Mouse (Mus musculus) right cerebral cortex, adult 18-20 months (tissue): Measurements from ENCODE around the gene Galnt6.

Experiments used
- DNase-seq: peaks from one replicate; pipeline ENCODE4 v3.0.0; 2022; ENCODE audit warnings: mixed read lengths

The Galnt6 gene

DNA sequence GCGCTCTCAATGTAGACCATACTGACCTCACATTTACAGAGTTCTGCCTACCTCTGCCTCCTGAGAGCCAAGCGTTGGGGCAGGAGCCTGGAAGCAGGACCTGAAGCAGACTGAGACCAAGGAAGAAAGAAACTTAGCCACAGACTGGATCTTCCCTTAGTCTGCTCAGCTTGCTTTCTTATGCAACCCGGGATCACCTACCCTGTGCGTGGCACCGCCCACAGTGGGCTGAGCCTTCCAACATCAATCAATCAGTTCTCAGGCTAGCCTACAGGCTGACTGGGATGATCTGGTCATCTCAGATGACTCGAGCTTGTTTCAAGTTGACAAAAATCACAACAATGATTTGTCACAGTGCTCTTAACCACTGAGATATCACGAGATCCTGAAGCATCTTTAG is 24.9 kb upstream of the Galnt6 start:
- DNase-seq: no peak

DNA sequence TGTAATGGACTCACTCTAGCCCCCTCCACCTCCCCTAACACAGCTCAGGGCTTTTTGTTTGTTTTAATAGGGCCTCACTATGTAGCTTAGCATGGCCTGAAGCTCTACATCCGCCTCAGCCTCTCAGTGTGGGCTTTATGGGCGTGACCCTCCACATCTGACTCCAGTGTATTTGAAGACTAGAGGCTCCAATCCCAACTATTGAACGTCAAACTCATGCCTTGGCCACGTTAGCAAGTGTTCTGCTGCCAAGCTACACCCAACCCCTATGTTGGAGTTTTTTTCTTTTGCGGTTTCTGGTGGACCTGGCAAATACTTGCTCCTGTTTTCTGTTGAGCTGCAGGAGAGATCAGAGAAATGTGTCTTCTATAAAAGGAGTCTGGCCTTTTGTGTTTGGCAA is 23.9 kb upstream of the Galnt6 start:
- no peak for DNase-seq

DNA sequence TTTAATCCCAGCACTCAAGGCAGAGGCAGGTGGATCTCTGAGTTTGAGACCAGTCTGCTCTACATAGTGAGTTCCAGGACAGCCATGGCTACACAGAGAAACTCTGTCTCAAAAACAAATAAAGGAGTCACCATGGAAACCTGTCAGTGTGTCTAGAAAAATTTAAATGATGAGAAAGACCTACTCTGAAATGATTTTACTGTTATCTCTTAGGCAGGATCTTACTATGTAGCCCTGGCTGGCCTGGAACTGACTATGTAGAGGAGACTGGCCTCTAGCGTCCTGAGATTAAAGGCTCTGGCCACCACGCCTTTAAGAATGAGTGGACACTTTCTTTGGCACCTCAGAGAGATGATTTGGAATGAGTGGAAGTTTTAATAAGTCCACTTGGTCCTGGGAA is 23.3 kb upstream of the Galnt6 start:
- DNase-seq: no peak

DNA sequence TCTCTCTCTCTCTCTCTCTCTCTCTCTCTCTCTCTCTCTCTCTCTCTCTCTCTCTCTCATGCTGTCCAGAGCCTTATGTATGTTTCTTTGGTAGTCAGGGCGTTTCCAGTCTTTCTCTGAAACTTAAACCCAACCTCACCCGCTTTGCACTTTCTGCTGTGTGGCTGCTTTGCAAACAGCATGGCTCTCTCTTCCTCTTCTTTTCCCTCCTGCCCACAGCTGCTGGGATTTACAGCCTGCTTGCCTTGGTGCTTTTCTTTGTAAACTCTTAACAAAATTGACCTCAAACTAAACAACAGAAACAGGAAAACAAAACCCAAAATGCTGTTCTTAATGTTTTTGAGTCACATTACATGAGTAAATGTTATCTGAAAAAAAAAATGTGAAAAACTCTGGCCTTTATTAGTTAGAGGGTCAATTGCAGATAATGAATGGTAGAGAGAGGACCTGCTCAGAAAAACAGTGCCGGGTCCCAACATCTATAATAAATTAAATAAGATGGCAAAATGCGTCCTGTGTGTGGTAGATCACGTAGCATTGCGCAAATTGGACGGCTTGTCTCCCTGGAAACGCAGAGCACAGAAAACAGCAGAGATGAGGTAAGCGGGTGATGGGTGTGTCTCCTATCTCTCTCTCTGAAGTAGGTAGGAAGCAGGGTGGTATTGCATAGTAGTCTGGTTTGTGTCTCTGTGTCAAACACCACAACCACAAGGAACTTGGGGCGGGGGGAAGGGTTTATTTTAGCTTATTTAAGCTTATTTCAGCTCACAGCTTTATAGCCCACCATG is 20.8 kb upstream of the Galnt6 start:
- no peak for DNase-seq

DNA sequence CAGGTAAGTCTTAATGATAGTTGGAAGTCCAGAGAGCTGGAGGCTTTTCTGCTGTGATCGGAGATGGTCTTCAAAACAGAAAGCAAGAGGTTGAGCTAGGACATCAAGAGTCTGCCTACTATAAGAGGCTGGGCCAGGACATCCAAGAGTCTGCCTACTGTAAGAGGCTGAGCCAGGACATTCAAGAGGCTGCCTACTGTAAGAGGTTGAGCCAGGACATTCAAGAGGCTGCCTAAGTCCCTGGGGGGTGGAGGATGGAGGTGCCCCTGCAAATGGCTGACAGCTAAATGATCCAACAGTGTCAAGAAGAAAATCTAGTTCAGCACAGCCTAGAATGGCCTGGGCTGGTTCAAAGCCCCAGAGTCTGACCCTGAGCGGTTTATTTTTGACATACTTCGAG is 19.4 kb upstream of the Galnt6 start:
- no peak for DNase-seq

DNA sequence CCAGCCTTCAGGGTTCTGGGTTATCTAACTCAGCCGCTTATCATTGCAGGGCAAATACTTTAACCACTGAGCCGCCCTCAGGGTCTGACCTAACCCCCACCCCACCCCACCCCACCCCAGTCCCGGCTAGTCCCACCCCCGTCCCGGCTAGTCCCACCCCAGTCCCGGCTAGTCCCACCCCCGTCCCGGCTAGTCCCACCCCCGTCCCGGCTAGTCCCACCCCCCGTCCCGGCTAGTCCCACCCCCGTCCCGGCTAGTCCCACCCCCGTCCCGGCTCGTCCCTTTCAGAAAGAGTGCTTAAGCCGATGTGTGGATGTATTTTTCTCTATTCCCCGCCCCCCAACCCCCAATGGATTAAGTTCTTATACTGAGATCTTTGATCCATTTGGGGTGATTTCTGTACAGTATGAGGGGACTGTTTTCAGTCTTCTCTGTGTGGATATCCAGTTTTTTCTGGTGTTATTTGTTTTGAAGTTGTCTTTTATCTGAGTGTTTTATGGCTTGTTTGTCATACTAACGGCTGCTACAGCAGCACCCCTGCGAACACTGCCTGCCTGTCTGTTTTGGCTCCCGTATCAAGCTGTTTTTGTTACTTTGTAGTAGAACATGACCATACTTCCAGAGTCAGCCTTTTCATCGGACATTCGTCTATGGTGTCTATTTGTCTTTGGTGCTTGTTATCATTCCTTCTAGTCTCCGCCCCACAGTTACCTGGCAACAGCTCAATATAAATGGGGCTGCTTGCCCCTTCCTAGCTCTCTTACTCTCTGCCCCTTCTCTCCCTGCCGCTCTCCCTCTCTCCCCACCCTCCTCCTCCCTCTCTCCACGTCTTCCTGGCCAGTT is 18.2 kb upstream of the Galnt6 start:
- no peak for DNase-seq

DNA sequence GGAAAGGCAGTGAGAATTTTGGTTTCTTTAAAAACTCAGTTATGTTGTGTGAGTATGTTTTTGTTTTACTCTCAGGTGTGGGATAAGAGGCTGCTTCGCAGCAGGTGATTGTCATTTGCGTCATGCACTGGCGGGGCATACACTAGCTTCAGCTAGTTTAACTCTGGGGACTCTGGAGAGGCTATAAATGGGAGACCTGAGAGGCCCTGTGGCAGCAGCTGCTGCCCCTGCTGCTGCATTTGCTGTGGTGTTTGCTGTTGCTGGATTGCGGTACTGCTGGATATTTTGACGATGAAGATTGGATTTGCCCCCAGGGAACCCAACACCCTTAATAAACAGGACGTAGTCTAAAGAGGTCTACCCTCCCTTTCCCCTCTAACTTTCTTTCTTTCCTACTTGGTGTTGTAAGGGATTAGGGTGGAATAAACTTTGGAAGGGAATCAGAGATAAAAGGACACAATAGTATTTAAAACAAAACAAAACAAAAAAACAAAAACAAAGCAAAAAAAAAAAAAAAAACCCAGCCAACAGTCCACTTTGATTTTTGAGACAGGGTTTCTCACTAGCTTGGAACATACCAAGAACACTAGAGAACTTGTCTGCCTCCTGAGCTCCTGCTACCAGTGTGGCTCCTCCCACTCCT is 17.4 kb upstream of the Galnt6 start:
- no peak for DNase-seq

DNA sequence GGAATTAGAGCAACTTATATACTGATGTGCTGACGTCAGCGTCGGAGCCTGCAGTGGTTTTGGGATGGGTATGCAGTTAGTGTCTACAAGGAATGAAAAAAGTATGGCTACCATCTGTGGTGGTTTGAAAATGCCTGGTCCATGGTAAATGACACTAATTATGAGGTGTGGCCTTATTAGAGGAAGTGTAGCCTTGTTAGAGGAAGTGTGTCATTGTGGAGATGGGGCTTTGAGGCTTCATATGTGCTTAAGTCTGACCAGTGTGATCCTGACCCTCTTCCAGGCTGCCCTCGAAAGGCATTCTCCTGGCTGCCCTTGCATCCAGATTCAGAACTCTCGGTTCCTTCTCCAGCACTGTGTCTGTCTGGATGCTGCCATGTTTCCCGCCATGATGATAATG is 14.1 kb upstream of the Galnt6 start:
- no peak for DNase-seq

DNA sequence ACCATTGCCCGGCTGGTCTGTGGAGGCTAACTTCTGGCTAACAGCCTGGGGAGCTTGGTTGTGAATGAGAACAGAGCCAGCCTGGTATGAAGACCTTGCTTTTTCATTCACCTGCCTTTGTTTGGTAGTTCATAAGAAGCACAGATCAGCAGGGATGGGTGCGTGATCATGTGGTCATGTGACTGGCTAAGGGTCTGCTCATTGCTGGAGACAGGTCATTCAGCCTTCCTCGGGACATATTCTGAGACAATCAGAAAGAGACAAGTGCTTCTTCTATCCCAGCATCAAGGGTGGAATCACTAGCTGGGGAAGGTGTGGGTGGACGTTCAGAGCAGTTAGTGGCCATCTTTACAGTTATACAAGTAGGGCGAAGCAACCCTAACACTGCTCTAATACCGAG is 10.3 kb upstream of the Galnt6 start:
- DNase-seq: no peak

DNA sequence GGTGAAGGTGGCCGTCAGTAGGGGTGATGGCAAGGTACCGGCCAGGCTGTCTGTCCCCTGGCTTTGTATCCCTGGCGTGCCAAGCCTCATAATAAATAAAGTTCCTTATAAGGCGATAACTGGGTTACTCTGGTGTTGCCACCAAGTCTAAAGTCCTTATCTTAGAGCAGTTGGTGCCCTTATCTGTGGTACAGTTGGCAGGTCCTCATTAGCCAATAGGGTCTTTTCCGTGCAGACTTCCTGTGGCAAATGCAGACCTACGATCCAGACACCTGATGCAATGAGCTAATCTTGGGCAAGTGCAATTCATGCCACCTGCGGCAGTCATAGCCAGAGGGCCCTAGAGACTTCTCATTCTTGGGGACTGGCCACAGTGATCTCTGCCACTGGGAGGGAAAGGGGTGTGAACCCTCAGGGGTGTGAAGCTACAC is 9.2 kb upstream of the Galnt6 start:
- no peak for DNase-seq

DNA sequence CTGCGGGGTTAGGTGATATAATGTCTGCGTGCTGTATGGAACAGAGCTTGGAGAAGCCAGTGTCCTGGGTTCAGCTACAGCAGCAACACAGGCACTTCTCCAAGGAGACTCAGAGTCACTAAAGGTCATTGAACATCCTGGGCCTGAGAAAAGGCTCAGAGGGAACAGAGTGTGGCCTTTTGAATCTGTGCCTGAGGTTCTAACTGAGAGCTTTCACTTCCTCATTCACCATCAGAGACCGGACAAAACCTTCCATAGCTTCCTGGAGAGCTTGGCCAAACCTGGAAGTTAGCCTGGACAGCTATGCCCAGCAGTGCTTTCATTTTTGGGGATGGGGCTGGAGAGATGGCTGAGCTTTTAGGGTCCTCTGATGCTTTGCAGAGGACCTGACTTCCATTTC is 8.5 kb upstream of the Galnt6 start:
- no peak for DNase-seq

DNA sequence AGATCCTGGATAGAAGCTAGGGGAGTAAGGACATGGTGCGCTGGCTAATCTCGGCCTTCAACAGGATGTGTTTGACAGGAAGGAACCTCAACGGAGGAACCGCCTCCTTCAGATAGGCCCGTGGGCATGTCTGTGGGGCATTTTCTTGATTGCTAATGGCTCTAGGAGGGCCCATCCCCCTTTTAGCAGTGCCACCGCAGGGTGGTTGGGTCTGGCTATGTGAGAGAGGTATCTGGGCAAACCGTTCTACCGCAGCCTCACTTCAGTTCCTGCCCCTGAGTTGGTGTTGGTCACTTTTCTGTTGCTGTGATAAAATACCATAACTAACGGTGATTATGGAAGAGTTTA is 6.8 kb upstream of the Galnt6 start:
- DNase-seq: no peak

DNA sequence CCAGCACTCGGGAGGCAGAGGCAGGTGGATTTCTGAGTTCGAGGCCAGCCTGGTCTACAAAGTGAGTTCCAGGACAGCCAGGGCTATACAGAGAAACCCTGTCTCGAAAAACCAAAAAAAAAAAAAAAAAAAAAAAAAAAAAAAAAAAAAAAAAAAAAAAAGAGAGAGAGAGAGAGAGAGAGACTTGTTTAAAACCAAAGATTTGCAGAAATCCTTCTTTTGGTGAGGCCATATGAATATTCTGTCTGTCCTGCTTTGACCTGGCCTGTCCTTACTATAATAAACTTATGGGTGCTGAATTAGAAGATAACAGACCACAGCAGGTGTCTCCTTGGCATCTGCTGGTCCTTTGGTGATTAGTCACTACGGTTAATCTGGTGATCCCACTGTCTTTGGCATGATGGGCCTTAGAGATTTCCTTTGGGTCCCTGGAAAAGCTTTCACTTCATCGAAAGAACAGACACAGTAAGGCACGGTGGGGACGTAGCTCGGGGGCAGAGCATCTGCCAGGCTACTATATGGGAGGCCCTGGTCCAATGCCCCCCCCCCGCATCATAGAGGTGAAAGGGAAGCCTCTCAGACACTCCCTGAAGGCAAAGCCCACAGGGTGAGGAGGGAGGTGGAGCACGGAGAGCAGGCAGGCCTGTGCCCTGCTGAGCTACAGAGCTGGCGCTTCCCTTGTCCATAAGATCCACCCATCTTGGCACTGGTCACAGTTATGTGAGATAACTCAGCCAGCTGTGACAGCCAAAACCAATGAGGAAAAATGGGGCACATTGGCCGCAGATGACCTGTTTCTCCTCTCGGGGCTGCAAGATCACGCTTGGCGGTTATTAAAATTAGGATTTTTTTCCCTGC is 6.1 kb upstream of the Galnt6 start:
- no peak for DNase-seq

DNA sequence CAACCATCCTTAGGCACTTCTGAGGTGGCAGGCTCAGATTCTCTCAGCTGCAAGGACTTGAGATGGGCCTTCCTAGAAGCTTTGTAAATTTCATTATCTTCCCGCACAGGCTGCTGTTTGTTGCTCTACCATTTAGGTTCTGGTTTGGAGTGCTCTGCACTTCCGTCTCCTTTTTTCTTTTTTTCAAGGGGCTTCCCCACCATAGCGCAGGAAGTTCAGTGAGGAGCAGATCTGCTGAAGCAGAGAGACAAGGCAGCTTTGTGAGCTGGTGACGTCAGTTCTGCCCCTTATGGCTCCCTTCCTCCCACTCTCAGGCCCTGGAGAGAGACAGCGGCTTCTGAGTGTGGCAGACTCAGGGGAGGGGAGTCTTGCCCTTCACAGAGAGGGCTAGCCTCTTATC is 3.4 kb upstream of the Galnt6 start:
- no peak for DNase-seq

DNA sequence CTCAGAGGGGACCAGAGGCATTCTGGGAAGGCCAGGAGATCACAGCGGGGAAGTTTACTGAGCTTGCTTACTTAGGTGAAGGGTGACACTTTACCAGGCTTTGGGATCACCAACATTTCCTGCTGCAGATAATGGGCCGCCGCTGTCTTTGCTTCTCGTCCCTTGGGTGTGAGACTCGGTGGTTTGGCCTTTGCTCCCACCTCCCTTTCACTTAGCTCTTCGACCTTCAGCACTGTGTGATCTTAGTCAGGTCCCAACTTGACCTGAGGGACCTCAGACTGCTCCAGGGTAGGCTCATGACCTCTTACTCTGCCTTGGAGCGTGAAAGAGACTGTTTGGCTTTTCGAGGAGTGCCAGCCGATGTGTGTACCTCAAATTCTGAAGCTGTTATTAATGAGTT is 1.9 kb upstream of the Galnt6 start:
- no peak for DNase-seq

DNA sequence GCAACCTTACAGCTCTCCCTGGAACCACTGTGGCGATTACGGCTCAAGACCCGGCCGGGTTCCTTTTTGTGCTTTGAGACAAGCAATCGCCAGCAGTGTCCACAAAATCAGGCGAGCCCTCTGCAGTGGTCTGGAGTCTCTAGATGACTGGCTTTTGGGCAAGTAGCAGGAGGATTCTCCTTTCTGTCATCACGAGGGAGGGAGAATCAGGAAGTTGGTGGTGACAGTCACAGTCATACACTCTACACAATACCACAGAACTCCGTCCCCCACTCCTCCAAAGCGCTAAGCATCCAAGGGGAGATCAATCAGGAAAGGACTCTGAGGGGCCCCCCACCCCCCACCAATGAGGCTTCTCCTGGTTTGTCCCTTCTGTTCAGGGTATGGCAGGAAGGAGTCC is 590 bp downstream of the Galnt6 start:
- DNase-seq: no peak

DNA sequence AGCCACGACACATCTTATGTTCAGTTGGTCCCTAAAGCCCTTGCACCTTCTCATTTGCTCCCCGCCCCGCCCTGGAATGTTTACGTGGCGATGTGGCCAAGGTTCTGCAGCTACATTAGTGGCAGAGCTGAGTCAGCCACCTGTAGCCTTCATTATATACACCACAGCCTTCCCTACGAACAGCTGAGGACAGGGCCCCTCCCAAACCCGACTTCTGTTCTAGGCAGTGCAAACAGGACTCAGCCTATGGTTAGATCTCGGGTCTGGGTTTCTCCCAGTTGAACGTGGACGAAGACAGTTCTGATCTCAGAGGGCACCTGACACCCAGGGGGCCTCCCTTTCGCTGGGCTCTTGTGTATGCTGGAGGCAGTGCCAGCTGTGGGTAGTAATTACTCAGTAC is 1.3 kb downstream of the Galnt6 start:
- DNase-seq: no peak

DNA sequence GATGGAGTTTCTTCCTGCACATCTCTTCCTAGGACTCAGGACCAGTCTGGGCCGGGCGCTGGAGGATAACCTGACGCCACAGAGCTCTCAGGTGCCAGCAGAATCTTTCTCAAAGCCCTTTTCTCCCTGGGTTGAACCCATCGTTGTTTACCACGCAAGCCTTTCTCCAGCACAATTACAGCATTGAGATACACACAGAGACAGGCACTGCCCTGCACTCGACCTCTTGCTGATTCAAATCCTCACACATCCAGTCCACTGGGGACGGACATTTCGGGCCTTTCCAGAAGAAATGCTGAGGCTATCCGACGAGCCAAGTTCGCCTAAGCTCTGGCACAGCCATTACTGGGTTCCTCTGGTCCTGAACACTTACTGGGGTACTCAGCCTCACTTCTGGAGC is 2.5 kb downstream of the Galnt6 start:
- no peak for DNase-seq

DNA sequence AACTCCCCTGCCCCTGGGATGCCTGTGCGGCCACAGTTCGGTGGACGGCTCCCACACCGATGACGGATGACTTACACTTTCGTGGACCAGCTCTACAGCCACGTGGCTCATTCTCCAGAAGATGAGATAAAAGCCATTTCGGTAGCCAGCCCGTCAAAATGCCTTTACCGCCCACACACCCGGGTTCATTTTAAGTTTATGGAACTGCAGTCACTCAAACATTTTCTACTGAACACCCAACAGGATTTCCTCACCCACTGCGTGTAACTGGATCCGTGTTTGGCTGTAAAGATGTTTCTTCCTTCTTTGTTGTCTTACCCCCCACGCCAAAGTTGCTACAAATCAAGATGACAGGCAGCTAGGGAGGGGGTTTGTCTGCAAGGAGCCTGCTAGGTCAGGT is 5.7 kb downstream of the Galnt6 start:
- DNase-seq: no peak

DNA sequence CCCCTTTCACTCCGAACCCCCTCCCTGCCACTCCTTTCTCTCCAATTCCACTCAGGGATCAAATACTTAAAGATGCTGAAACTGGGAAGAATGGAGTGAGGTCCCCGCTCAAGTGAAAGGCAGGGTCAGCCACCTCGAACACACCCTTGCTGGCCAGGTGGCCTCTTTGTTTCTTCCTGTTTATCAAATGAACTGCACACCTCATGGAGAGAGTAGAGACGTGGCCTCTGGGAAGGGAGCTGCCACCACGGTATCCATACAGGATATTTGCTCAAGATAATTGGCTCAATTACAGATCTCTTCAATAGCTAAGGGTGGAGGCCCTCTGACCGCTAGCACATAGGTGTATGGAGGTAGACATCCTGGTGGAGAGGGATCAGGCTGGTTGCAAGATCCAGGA is 6.6 kb downstream of the Galnt6 start:
- DNase-seq: no peak

DNA sequence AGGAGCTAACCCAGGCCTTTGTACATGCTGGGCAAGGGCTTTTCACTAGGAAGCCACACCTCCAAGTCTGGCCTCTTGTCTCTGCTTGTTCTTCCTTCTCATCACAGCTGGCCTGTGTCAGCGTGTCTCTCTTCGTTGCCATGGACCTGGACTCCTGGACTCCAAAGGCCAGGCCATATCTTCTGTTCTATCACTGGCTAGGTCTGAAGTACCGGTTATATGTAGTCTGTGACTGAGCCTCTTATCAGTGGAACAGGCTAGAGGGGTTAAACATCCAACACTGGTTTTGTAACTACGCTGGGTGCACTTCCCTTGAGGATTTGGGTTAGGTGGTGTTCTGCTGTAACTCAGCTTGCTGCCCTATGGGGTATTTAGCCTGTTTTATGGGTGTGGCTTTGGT is 7.2 kb downstream of the Galnt6 start:
- DNase-seq: no peak

DNA sequence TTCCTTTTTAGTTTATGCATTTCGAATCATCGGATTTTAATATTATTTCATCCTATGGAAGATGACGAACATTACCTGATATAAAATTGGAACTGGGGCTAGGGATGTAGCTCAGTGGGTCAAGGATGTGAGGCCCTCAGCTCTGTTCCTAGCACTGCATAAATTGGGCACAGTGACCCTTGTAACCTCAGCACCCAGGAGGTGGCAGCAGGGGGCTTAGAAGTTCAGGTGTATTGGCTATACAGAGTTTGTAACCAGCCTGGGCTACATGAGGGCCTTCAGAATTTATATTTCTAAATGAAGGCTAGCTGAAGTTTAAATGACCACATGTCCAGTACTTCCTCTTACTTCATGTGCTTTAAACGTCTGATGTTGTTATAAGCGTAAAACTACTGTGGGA is 7.7 kb downstream of the Galnt6 start:
- no peak for DNase-seq

DNA sequence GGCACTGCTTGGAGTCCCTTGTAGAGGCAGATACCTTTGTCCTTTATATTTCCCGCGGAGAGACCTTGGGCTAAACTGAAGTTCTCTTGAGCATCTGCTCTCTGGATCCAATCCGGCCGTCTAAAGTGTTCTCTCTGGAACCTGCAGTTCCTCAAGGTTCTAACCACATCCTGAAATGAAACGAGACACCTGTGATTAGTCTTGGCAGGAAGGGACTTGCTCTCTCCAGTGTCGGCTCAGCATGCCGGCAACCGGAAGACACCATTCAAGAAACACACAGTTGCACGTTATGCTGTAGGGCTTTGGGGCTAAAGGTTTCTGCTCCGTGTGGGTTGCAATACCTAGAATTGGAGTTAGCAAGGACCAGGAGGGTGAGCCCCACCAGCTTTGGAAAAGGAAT is 9.1 kb downstream of the Galnt6 start:
- no peak for DNase-seq
